Comparison of ENCODE assay signal across 13 mouse cellular contexts in genomic region chr9:70888556-70888955, GRCm38 (mm10).
DNase-seq lines count a peak whose midpoint lies in the region; ATAC-seq and TF ChIP-seq lines count a peak whose summit lies in the region.
"Had no signal": no experiment of that assay in that cellular context is flagged by ENCODE, and none has a peak within 500 bp of the region (broad histone marks: within the 10 kb centered on the region; RNA-seq: fewer than 3 reads in every experiment).

No protein-coding gene starts in this region.

- no peak overlapping the region for H3K4me2 ChIP-seq in kidney, postnatal 0 days (ENCODE audit: low read length)
- H3K4me2 ChIP-seq in embryonic facial prominence, embryonic 15.5 days (replicated peaks): no peak overlapping the region
- H3K4me2 ChIP-seq in liver, embryonic 15.5 days: no peak overlapping the region
- no peak overlapping the region for H3K4me2 ChIP-seq in forebrain, postnatal 0 days (ENCODE audit: low read depth)
- H3K4me2 ChIP-seq: heart, embryonic 13.5 days; hindbrain, embryonic 12.5 days had no signal

- TF ChIP-seq CTCF in kidney, postnatal 0 days (IDR thresholded peaks at IDR 0.05; ENCODE audit: low read depth): no peak
- TF ChIP-seq CTCF in forebrain, postnatal 0 days (IDR thresholded peaks at IDR 0.05; ENCODE audit: low read depth): no peak

- no peak overlapping the region for H3K9ac ChIP-seq in kidney, postnatal 0 days (ENCODE audit: low read depth, low read length)
- no peak overlapping the region for H3K9ac ChIP-seq in embryonic facial prominence, embryonic 15.5 days
- no peak overlapping the region for H3K9ac ChIP-seq in liver, embryonic 15.5 days
- H3K9ac ChIP-seq in forebrain, postnatal 0 days: no peak overlapping the region
- H3K9ac ChIP-seq: heart, embryonic 13.5 days; hindbrain, embryonic 12.5 days had no signal

- ATAC-seq in kidney, postnatal 0 days (replicated peaks; ENCODE audit: low FRiP score, low read depth): peak; percentile 75; the same call in 1 of the 2 replicates
- 0 out of 2 replicates have a peak, but pooled peaks have one; percentile 39 for ATAC-seq in embryonic facial prominence, embryonic 15.5 days (ENCODE audit: insufficient number of reproducible peaks, low FRiP score, low TSS enrichment, low read depth)
- ATAC-seq in liver, embryonic 15.5 days (ENCODE audit: insufficient read depth): no peak
- no peak for ATAC-seq in forebrain, postnatal 0 days

- H3K27ac ChIP-seq in kidney, postnatal 0 days: 0 out of 2 replicates have a peak overlapping the region, but pooled peaks have one; percentile 11
- peak overlapping the region; percentile 80 for H3K27ac ChIP-seq in embryonic facial prominence, embryonic 15.5 days (replicated peaks)
- H3K27ac ChIP-seq in liver, embryonic 15.5 days (replicated peaks): 0 out of 2 replicates have a peak overlapping the region, but pooled peaks have one; percentile 29
- H3K27ac ChIP-seq in forebrain, postnatal 0 days (ENCODE audit: low read depth, low read length): no peak overlapping the region
- H3K27ac ChIP-seq: forebrain, embryonic 10.5 days; heart, embryonic 13.5 days; hindbrain, embryonic 12.5 days had no signal

- H3K4me1 ChIP-seq in kidney, postnatal 0 days (replicated peaks; ENCODE audit: insufficient read depth, low read length): no peaks in the 10 kb centered on the region
- 0 out of 2 replicates have a peak, but pooled peaks cover 3% of the 10 kb centered on the region for H3K4me1 ChIP-seq in embryonic facial prominence, embryonic 15.5 days
- peaks cover 61% of the 10 kb centered on the region for H3K4me1 ChIP-seq in liver, embryonic 15.5 days (replicated peaks)
- H3K4me1 ChIP-seq in forebrain, postnatal 0 days (ENCODE audit: insufficient read depth): no peaks in the 10 kb centered on the region
- H3K4me1 ChIP-seq: hindbrain, embryonic 12.5 days had no signal

- no peak overlapping the region for H3K4me3 ChIP-seq in kidney, postnatal 0 days (replicated peaks; ENCODE audit: low read depth, low read length)
- no peak overlapping the region for H3K4me3 ChIP-seq in embryonic facial prominence, embryonic 15.5 days (replicated peaks)
- no peak overlapping the region for H3K4me3 ChIP-seq in liver, embryonic 15.5 days (replicated peaks)
- no peak overlapping the region for H3K4me3 ChIP-seq in forebrain, postnatal 0 days (ENCODE audit: low read depth, low read length)
- H3K4me3 ChIP-seq: forebrain, embryonic 10.5 days; heart, embryonic 13.5 days; hindbrain, embryonic 12.5 days had no signal

- DNase-seq in kidney, postnatal 0 days (ENCODE audit: low spot score): no peak
- no peak for DNase-seq in kidney, adult 8-10 months
- DNase-seq in 3T3-L1 (ENCODE audit: low read depth, low spot score): peak; percentile 6
- no peak for DNase-seq in forebrain, postnatal 0 days
- DNase-seq in spleen, adult 18-20 months: no peak
- DNase-seq: cerebellum, postnatal 36 days; gastrocnemius, postnatal 10 days; thymus, adult 18-20 months had no signal

- no peaks in the 10 kb centered on the region for H3K27me3 ChIP-seq in kidney, postnatal 0 days (ENCODE audit: insufficient read depth, low read length)
- H3K27me3 ChIP-seq in embryonic facial prominence, embryonic 15.5 days: no peaks in the 10 kb centered on the region
- H3K27me3 ChIP-seq in liver, embryonic 15.5 days: no peaks in the 10 kb centered on the region
- no peaks in the 10 kb centered on the region for H3K27me3 ChIP-seq in forebrain, postnatal 0 days (ENCODE audit: insufficient read depth, low read length)
- H3K27me3 ChIP-seq: heart, embryonic 13.5 days; hindbrain, embryonic 12.5 days had no signal

- H3K36me3 ChIP-seq in kidney, postnatal 0 days (ENCODE audit: insufficient read depth, low read length): no peaks in the 10 kb centered on the region
- no peaks in the 10 kb centered on the region for H3K36me3 ChIP-seq in embryonic facial prominence, embryonic 15.5 days
- no peaks in the 10 kb centered on the region for H3K36me3 ChIP-seq in liver, embryonic 15.5 days (replicated peaks)
- no peaks in the 10 kb centered on the region for H3K36me3 ChIP-seq in forebrain, postnatal 0 days (ENCODE audit: insufficient read depth)
- H3K36me3 ChIP-seq: forebrain, embryonic 10.5 days; heart, embryonic 13.5 days; hindbrain, embryonic 12.5 days had no signal

- H3K9me3 ChIP-seq in kidney, postnatal 0 days (replicated peaks; ENCODE audit: low read length): no peaks in the 10 kb centered on the region
- no peaks in the 10 kb centered on the region for H3K9me3 ChIP-seq in embryonic facial prominence, embryonic 15.5 days (replicated peaks)
- H3K9me3 ChIP-seq in liver, embryonic 15.5 days (replicated peaks): no peaks in the 10 kb centered on the region
- H3K9me3 ChIP-seq in forebrain, postnatal 0 days (ENCODE audit: low read length): no peaks in the 10 kb centered on the region
- H3K9me3 ChIP-seq: forebrain, embryonic 10.5 days; heart, embryonic 13.5 days; hindbrain, embryonic 12.5 days had no signal

- WGBS in kidney, postnatal 0 days: 70% methylated on average over 2 of the region's 2 CpGs
- 69% methylated on average over 2 of the region's 2 CpGs for WGBS in embryonic facial prominence, embryonic 15.5 days
- WGBS in liver, embryonic 15.5 days (ENCODE audit: insufficient replicate concordance): 79% methylated on average over 2 of the region's 2 CpGs
- 95% methylated on average over 2 of the region's 2 CpGs for WGBS in forebrain, postnatal 0 days

Comparison
In these comparisons a context has a peak if more than half of its experiments do, and no peak if none do; other contexts are left out.
1. ATAC-seq: peak in kidney, postnatal 0 days (single experiment) and embryonic facial prominence, embryonic 15.5 days (single experiment); none in liver, embryonic 15.5 days (single experiment) and forebrain, postnatal 0 days (single experiment).